Mouse (Mus musculus) megakaryocyte, embryonic 14.5 days (primary cell): ENCODE measurements around the gene Rdx.
"Not testable (repeated sequence)": the region's sequence is repeated elsewhere in the genome, so short reads cannot be mapped to it uniquely, and the experiment has no call there.

Experiments used
- FLI1 ChIP-seq: IDR thresholded peaks from 2 replicates; pipeline ENCODE4 v1.6.1; 2012; ENCODE audit warnings: low read length, inconsistent platforms, mixed read lengths
- GATA1 ChIP-seq: IDR thresholded peaks from 3 replicates; pipeline ENCODE4 v1.6.1; 2012; ENCODE audit warnings: mixed read lengths, low read length, inconsistent platforms, borderline replicate concordance

DNA sequence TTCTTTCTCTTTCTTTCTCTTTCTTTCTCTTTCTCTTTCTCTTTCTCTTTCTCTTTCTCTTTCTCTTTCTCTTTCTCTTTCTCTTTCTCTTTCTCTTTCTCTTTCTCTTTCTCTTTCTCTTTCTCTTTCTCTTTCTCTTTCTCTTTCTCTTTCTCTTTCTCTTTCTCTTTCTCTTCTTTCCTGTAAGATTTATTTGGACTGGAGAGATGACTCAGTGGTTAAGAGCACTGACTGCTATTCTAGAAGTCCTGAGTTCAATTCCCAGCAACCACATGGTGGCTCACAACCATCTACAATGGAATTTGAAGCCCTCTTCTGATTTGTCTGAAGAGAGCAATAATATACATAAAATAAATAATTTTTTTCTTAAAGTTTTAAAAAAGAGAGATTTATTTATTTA lies 24.4 kb downstream of the Rdx start:
- not testable (repeated sequence) for TF ChIP-seq GATA1, FLI1
